Mouse (Mus musculus) stomach, postnatal 0 days (tissue): ENCODE data around the gene Prkag2.
"Not testable (repeated sequence)": the region's sequence is repeated elsewhere in the genome, so short reads cannot be mapped to it uniquely, and the experiment has no call there.

Experiments used
- CTCF ChIP-seq: IDR thresholded peaks from 2 replicates; pipeline ENCODE4 v1.5.1; 2016; ENCODE audit warnings: antibody characterized with exemption, low read depth, mild to moderate bottlenecking, moderate library complexity
- EP300 ChIP-seq: optimal IDR thresholded peaks from 2 replicates; pipeline ENCODE3; 2016; ENCODE audit warnings: antibody characterized with exemption

GRCm38 (mm10) chr5:24848261-24848660, 252.2 kb downstream of the Prkag2 start:
- TF ChIP-seq CTCF, EP300: not testable (repeated sequence)
